In genomic region chr8:107150404-107151157, GRCm38 (mm10) we compare ENCODE assay signal across 8 mouse cellular contexts. TPM values are rescaled to one million over a fixed set of nuclear protein-coding genes. Genes with fewer than 3 reads are reported as not detected.
DNase-seq lines count a peak whose midpoint lies in the region; ATAC-seq lines count a peak whose summit lies in the region.

TSS of gene Cyb5b (plus strand) at chr8:107150640.

- ATAC-seq in hindbrain, embryonic 16.5 days = peak; percentile 98

- peak within 1 kb of the TSS; percentile 83 for H3K9ac ChIP-seq in hindbrain, embryonic 16.5 days (ENCODE audit: low read depth, low read length)

- peak; percentile 90 for DNase-seq in T-cell, adult 2 months (ENCODE audit: low spot score)
- DNase-seq in cerebellum, postnatal 36 days = peak; percentile 97 to 98
- peak; percentile 96 for DNase-seq in gastrocnemius, adult 18-20 months (ENCODE audit: low spot score)
- peak; percentile 95 to 96 for DNase-seq in left cerebral cortex, adult 18-20 months (ENCODE audit: low spot score in 2 of 2)
- peak; percentile 97 for DNase-seq in right cerebral cortex, adult 18-20 months
- peak; percentile 78 for DNase-seq in urinary bladder, postnatal 10 days (ENCODE audit: low spot score)

- H3K9me3 ChIP-seq in hindbrain, embryonic 16.5 days (ENCODE audit: control insufficient read depth, low read length) = no peaks in the 10 kb centered on the region

- H3K4me1 ChIP-seq in hindbrain, embryonic 16.5 days (ENCODE audit: control insufficient read depth, insufficient read depth, low read depth, low read length) = peaks cover 11% of the 10 kb centered on the region

- no peaks in the 10 kb centered on the region for H3K27me3 ChIP-seq in hindbrain, embryonic 16.5 days (replicated peaks; ENCODE audit: control insufficient read depth, insufficient read depth, low read length)

- WGBS in hindbrain, embryonic 16.5 days = 1% methylated on average over 57 of the region's 65 CpGs
- under 1% methylated on average over 65 of the region's 65 CpGs for WGBS in macrophage (ENCODE audit: missing documents)

- peak within 1 kb of the TSS; percentile 80 for H3K27ac ChIP-seq in hindbrain, embryonic 16.5 days (ENCODE audit: low read depth, low read length)
- peak within 1 kb of the TSS; percentile 86 for H3K27ac ChIP-seq in macrophage

- H3K36me3 ChIP-seq in hindbrain, embryonic 16.5 days (ENCODE audit: control insufficient read depth, insufficient read depth, low read length) = peaks cover 16% of the 10 kb centered on the region
- peaks cover 6% of the 10 kb centered on the region; the same call in 1 of the 2 replicates for H3K36me3 ChIP-seq in macrophage (ENCODE audit: inconsistent target)

- H3K79me2 ChIP-seq in macrophage (ENCODE audit: inconsistent target) = peaks cover 51% of the 10 kb centered on the region

- H3K4me2 ChIP-seq in hindbrain, embryonic 16.5 days (ENCODE audit: low read length) = peak within 1 kb of the TSS; percentile 70

- H3K4me3 ChIP-seq in hindbrain, embryonic 16.5 days (ENCODE audit: low read length) = peak within 1 kb of the TSS; percentile 78
- peak within 1 kb of the TSS; percentile 75 for H3K4me3 ChIP-seq in macrophage (ENCODE audit: inconsistent target)

RNA-seq across cellular contexts. Expression of gene Cyb5b, which starts in this region (rescaled TPM):
- total RNA-seq in gastrocnemius, adult 18-20 months (2021) = 10 to 100 TPM; 33.2 to 38.3 TPM
- 98.8 and 112 TPM in 2 replicates for polyA plus RNA-seq in hindbrain, embryonic 16.5 days (2015; fragmentation: Nextera tagmentation; extraction: Ambion mirVana)
- total RNA-seq in left cerebral cortex, adult 18-20 months (2021) = 10 to 100 TPM; 95.1 to 98.8 TPM
- total RNA-seq in macrophage (2018; cell fraction: chromatin; rRNA removed) = 10 to 100 TPM in 25 of 26 experiments, 1 to 10 TPM in 1; 9.6 to 48.2 (median 24.4) TPM
- total RNA-seq in macrophage (2018; cell fraction: cytosol; rRNA removed) = 10 to 100 TPM; 50.3 to 81.5 (median 68.9) TPM
- 100 to 1,000 TPM in 1 of 26 experiments, 10 to 100 TPM in 25; 24.7 to 103 (median 44.2) TPM for total RNA-seq in macrophage (2018; cell fraction: nucleus; rRNA removed)
- polyA plus RNA-seq in macrophage (2018) = 54.2 to 89.4 TPM (median 60.7 TPM) in 3 replicates

Comparison
In these comparisons a context has a peak if more than half of its experiments do, and no peak if none do; other contexts are left out.
1. Peak in every context shown above with its lines: DNase-seq, ATAC-seq, H3K4me3 ChIP-seq and H3K27ac ChIP-seq.